Mouse (Mus musculus) stomach, postnatal 0 days (tissue): ENCODE results near the gene Coro1b. TPM values are rescaled to one million over a fixed set of nuclear protein-coding genes. Genes with fewer than 3 reads are reported as not detected.

ENCODE experiments used
- ATAC-seq: fragments of 200-750 bp; cut with Nextera tagmentation; 2 replicates; pipeline ENCODE4 v1.8.0; 2017; ENCODE audit not compliant: low FRiP score, low TSS enrichment
- DNase-seq: peaks from one replicate; pipeline ENCODE4 v3.0.0-alpha.2; 2016; ENCODE audit warnings: low spot score
- H3K27ac ChIP-seq: fragments of 300-500 bp; sonication (generic); replicated peaks from 2 replicates; pipeline ENCODE4 v1.5.1; 2014; ENCODE audit warnings: mild to moderate bottlenecking, control low read depth
- H3K27me3 ChIP-seq: fragments of 300-500 bp; sonication (generic); 2 replicates; pipeline ENCODE4 v1.6.1; 2014; ENCODE audit warnings: low read length; ENCODE audit not compliant: control insufficient read depth, insufficient read depth
- H3K36me3 ChIP-seq: fragments of 300-500 bp; sonication (generic); 2 replicates; pipeline ENCODE4 v1.6.1; 2014; ENCODE audit warnings: low read length, mixed read lengths; ENCODE audit not compliant: control insufficient read depth, insufficient read depth
- H3K4me1 ChIP-seq: fragments of 300-500 bp; sonication (generic); replicated peaks from 2 replicates; pipeline ENCODE4 v1.6.1; 2014; ENCODE audit warnings: antibody characterized with exemption; ENCODE audit not compliant: control insufficient read depth, insufficient read depth
- H3K4me2 ChIP-seq: fragments of 300-500 bp; sonication (generic); replicated peaks from 2 replicates; pipeline ENCODE4 v1.6.1; 2014; ENCODE audit warnings: low read depth, mild to moderate bottlenecking, control low read depth, moderate library complexity
- H3K4me3 ChIP-seq: fragments of 300-500 bp; sonication (generic); 2 replicates; pipeline ENCODE4 v1.5.1; 2014; ENCODE audit warnings: low read depth, low read length, control low read depth
- H3K9ac ChIP-seq: fragments of 300-500 bp; sonication (generic); 2 replicates; pipeline ENCODE4 v1.6.1; 2014; ENCODE audit warnings: mild to moderate bottlenecking, low read length, control low read depth, mixed read lengths
- H3K9me3 ChIP-seq: fragments of 300-500 bp; sonication (generic); 2 replicates; pipeline ENCODE4 v1.6.1; 2016; ENCODE audit warnings: low read length; ENCODE audit not compliant: control insufficient read depth
- CTCF ChIP-seq: IDR thresholded peaks from 2 replicates; pipeline ENCODE4 v1.5.1; 2016; ENCODE audit warnings: antibody characterized with exemption, low read depth, mild to moderate bottlenecking, moderate library complexity
- EP300 ChIP-seq: optimal IDR thresholded peaks from 2 replicates; pipeline ENCODE3; 2016; ENCODE audit warnings: antibody characterized with exemption
- WGBS: fragments of 180-500 bp; shearing (Covaris S2); extraction: QIAGEN DNeasy Blood & Tissue Kit; methylation state at CpG from one replicate; pipeline ENCODE4 v1.1.7; 2014; 5-methylcytosine and 5-hydroxymethylcytosine counted together
- polyA plus RNA-seq: library from polyadenylated mRNA; unstranded; fragments of >200 nt; fragmentation: Nextera tagmentation; extraction: Ambion mirVana; gene quantifications from 2 replicates; pipeline ENCODE4 v1.2.1, GENCODE M21; 2015

Coro1b gene
- polyA plus RNA-seq, 1 experiment from 2014 or later = 127 TPM

- 89% methylated on average over 12 of the region's 12 CpGs for WGBS
- no peak overlapping the region for H3K27ac ChIP-seq
- DNase-seq (no peak), ATAC-seq (no peak)
- no peak overlapping the region for H3K4me2 ChIP-seq
- no peak overlapping the region for H3K9ac ChIP-seq
- H3K27me3 ChIP-seq = no peaks in the 10 kb centered on the region
- no peaks in the 10 kb centered on the region; the same call in 1 of the 2 replicates for H3K36me3 ChIP-seq
- H3K4me3 ChIP-seq = no peak overlapping the region
- no peaks in the 10 kb centered on the region for H3K9me3 ChIP-seq
- TF ChIP-seq EP300 = no peak
- TF ChIP-seq CTCF = no peak
- H3K4me1 ChIP-seq = peaks cover 14% of the 10 kb centered on the region
These were observed 45.8 kb upstream of the Coro1b start for GRCm38 (mm10) chr19:4102626-4103025.

GRCm38 (mm10) chr19:4103294-4103693, 45.1 kb upstream of the Coro1b start:
- Histone ChIP-seq H3K4me2 (no peak overlapping the region), H3K4me3 (no peak overlapping the region), H3K4me1 (peaks cover 13% of the 10 kb centered on the region), H3K9me3 (no peaks in the 10 kb centered on the region), H3K9ac (no peak overlapping the region), H3K27ac (no peak overlapping the region), H3K36me3 (no peaks in the 10 kb centered on the region; the same call in 1 of the 2 replicates), H3K27me3 (no peaks in the 10 kb centered on the region)
- ATAC-seq (no peak), DNase-seq (no peak)
- no peak for TF ChIP-seq EP300
- TF ChIP-seq CTCF = no peak
- WGBS = 94% methylated on average over 18 of the region's 18 CpGs

- DNase-seq = no peak
- Histone ChIP-seq H3K9me3 (no peaks in the 10 kb centered on the region), H3K27ac (no peak overlapping the region), H3K9ac (no peak overlapping the region), H3K4me1 (peaks cover 8% of the 10 kb centered on the region), H3K4me2 (no peak overlapping the region), H3K36me3 (no peaks in the 10 kb centered on the region; the same call in 1 of the 2 replicates), H3K4me3 (no peak overlapping the region), H3K27me3 (no peaks in the 10 kb centered on the region)
- TF ChIP-seq CTCF (no peak), EP300 (no peak)
- WGBS = 75% methylated on average over 3 of the region's 3 CpGs
- no peak for ATAC-seq
These were observed 44.6 kb upstream of the Coro1b start for GRCm38 (mm10) chr19:4103792-4104191.

DNA sequence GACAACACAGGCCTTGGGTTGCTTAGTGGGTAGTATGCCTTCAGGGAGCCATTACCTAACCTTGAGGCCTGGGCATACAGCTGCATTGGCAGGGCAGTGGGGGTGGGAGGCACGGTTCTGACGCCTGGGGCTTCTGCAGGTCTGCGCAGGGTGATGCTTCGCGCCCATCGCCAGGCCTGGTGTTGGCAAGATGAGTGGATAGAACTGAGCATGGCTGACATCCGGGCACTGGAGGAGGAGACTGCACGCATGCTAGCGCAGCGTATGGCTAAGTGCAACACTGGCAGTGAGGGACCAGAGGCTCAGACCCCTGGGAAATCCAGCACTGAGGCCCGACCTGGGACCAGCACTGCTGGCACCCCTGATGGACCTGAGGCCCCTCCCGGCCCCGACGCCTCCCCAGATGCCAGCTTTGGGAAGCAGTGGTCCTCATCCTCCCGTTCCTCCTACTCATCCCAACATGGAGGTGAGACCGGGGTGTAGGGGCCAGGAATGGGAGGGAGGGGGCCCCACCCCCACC, 43.7 kb upstream of the Coro1b start:
- no peaks in the 10 kb centered on the region for H3K9me3 ChIP-seq
- ATAC-seq (no peak), DNase-seq (no peak)
- H3K36me3 ChIP-seq = no peaks in the 10 kb centered on the region; the same call in 1 of the 2 replicates
- H3K4me2 ChIP-seq = no peak overlapping the region
- 91% methylated on average over 16 of the region's 16 CpGs for WGBS
- H3K4me1 ChIP-seq = peaks cover 1% of the 10 kb centered on the region; the same call in 1 of the 2 replicates
- H3K9ac ChIP-seq = no peak overlapping the region
- no peak overlapping the region for H3K27ac ChIP-seq
- TF ChIP-seq CTCF (no peak), EP300 (no peak)
- H3K27me3 ChIP-seq = no peaks in the 10 kb centered on the region
- H3K4me3 ChIP-seq = no peak overlapping the region

DNA sequence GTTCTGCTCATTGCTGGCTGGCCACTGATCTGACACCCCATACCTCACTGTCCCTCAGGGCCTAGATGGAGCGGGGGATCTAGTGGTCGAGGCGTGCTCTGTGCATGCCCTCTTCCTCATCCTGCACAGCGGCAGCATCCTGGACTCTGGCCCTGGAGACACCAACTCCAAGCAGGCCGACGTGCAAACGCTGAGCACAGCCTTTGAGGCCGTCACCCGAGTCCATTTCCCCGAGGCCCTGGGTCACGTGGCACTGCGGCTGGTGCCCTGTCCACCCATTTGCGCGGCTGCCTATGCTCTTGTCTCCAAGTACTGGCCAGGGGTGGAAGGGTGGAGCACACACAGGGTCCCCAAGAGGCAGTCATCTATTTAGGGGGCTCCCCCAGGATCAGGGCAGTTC, 41.8 kb upstream of the Coro1b start:
- H3K4me3 ChIP-seq = no peak overlapping the region
- ATAC-seq (no peak), DNase-seq (no peak)
- no peak for TF ChIP-seq CTCF
- TF ChIP-seq EP300 = no peak
- no peak overlapping the region for H3K4me2 ChIP-seq
- WGBS = 90% methylated on average over 14 of the region's 14 CpGs
- H3K4me1 ChIP-seq = no peaks in the 10 kb centered on the region
- no peaks in the 10 kb centered on the region for H3K27me3 ChIP-seq
- H3K36me3 ChIP-seq = no peaks in the 10 kb centered on the region; the same call in 1 of the 2 replicates
- H3K9ac ChIP-seq = no peak overlapping the region
- H3K27ac ChIP-seq = no peak overlapping the region
- H3K9me3 ChIP-seq = no peaks in the 10 kb centered on the region

GRCm38 (mm10) chr19:4108535-4108934, 39.9 kb upstream of the Coro1b start:
- DNase-seq (no peak), ATAC-seq (no peak)
- Histone ChIP-seq H3K9me3 (no peaks in the 10 kb centered on the region), H3K36me3 (peaks cover 5% of the 10 kb centered on the region; the same call in 1 of the 2 replicates), H3K9ac (no peak overlapping the region), H3K27me3 (no peaks in the 10 kb centered on the region), H3K4me2 (no peak overlapping the region), H3K27ac (no peak overlapping the region), H3K4me1 (no peaks in the 10 kb centered on the region), H3K4me3 (no peak overlapping the region)
- WGBS = 87% methylated on average over 9 of the region's 9 CpGs
- no peak for TF ChIP-seq EP300
- no peak for TF ChIP-seq CTCF
